Mouse (Mus musculus) C2C12 (cell line): Measurements from ENCODE around the gene Slain2. TPM values are rescaled to one million over a fixed set of nuclear protein-coding genes. Genes with fewer than 3 reads are reported as not detected.
"Not testable (repeated sequence)": the region's sequence is repeated elsewhere in the genome, so short reads cannot be mapped to it uniquely, and the experiment has no call there.

Experiments used
- H3K27me3 ChIP-seq: one replicate; pipeline ENCODE4 v1.6.1; 2011; ENCODE audit not compliant: control insufficient read depth, insufficient read depth, insufficient read length
- H3K36me3 ChIP-seq: one replicate; pipeline ENCODE4 v1.6.1; 2011; ENCODE audit not compliant: control insufficient read depth, insufficient read depth
- H3K4me3 ChIP-seq: one replicate; pipeline ENCODE4 v1.5.1; 2011; ENCODE audit warnings: mild to moderate bottlenecking, control low read depth; ENCODE audit not compliant: poor library complexity, insufficient read depth, severe bottlenecking
- H3K79me2 ChIP-seq: one replicate; pipeline ENCODE4 v1.6.1; 2011; ENCODE audit not compliant: control insufficient read depth, insufficient read depth
- H3K79me3 ChIP-seq: one replicate; pipeline ENCODE4 v1.6.1; 2011; ENCODE audit warnings: low read depth, control low read depth
- H3ac ChIP-seq: one replicate; pipeline ENCODE3; 2011; ENCODE audit warnings: low read depth; ENCODE audit not compliant: control insufficient read depth, insufficient read length
- CEBPB ChIP-seq: IDR thresholded peaks from one replicate; pipeline ENCODE4 v1.6.1; 2011; ENCODE audit warnings: low read depth, mild to moderate bottlenecking, control low read depth, moderate library complexity
- CTCF ChIP-seq: IDR thresholded peaks from one replicate; pipeline ENCODE4 v1.5.1; 2011; ENCODE audit not compliant: control insufficient read depth, insufficient read depth, insufficient read length
- FOSL1 ChIP-seq: IDR thresholded peaks from one replicate; pipeline ENCODE4 v1.8.0; 2011; ENCODE audit warnings: mild to moderate bottlenecking, low read length; ENCODE audit not compliant: poor library complexity, insufficient read depth, severe bottlenecking
- MAX ChIP-seq: IDR thresholded peaks from one replicate; pipeline ENCODE4 v1.6.1; 2011; ENCODE audit warnings: mild to moderate bottlenecking, control low read depth
- MYOD1 ChIP-seq: IDR thresholded peaks from one replicate; pipeline ENCODE4 v1.6.1; 2011; ENCODE audit warnings: low read depth; ENCODE audit not compliant: control insufficient read depth, insufficient read length
- MYOG ChIP-seq: IDR thresholded peaks from one replicate; pipeline ENCODE4 v1.6.1; 2011; ENCODE audit not compliant: control insufficient read depth, insufficient read length; ENCODE audit errors: extremely low read depth
- USF1 ChIP-seq: IDR thresholded peaks from one replicate; pipeline ENCODE4 v1.6.1; 2011; ENCODE audit warnings: low read depth, mild to moderate bottlenecking, control low read depth, moderate library complexity
- polyA plus RNA-seq: library from polyadenylated mRNA; unstranded; fragments of >200 nt; fragmentation: generic; extraction: Trizol; gene quantifications from one replicate; pipeline ENCODE4 v1.2.1, GENCODE M21; 2012; ENCODE audit warnings: missing spikeins

Slain2 gene
- polyA plus RNA-seq, 1 experiment: 20.3 TPM

GRCm38 (mm10) chr5:73012884-73013610 is 98.9 kb downstream of the Slain2 start:
- H3K79me2 ChIP-seq, H3K4me3 ChIP-seq, H3ac ChIP-seq, H3K79me3 ChIP-seq, H3K27me3 ChIP-seq, H3K36me3 ChIP-seq: not testable (repeated sequence)

GRCm38 (mm10) chr5:73013611-73014287 is 99.6 kb downstream of the Slain2 start:
- H3K4me3 ChIP-seq, H3ac ChIP-seq, H3K79me3 ChIP-seq, H3K27me3 ChIP-seq, H3K79me2 ChIP-seq, H3K36me3 ChIP-seq: not testable (repeated sequence)

GRCm38 (mm10) chr5:73014745-73015144 is 100.6 kb downstream of the Slain2 start:
- TF ChIP-seq CEBPB: no peak
- TF ChIP-seq USF1: no peak
- TF ChIP-seq MYOG: no peak
- no peak for TF ChIP-seq MYOD1
- TF ChIP-seq FOSL1: no peak
- TF ChIP-seq CTCF: no peak
- no peak for TF ChIP-seq MAX
- Histone ChIP-seq H3K79me3 (no peaks in the 10 kb centered on the region), H3K79me2 (no peaks in the 10 kb centered on the region), H3K36me3 (no peaks in the 10 kb centered on the region), H3K27me3 (no peaks in the 10 kb centered on the region), H3K4me3 (no peak overlapping the region), H3ac (no peak overlapping the region)

- no peaks in the 10 kb centered on the region for H3K36me3 ChIP-seq
- H3K79me3 ChIP-seq: no peaks in the 10 kb centered on the region
These were observed 109.7 kb downstream of the Slain2 start for GRCm38 (mm10) chr5:73023801-73024200.

More at GRCm38 (mm10) chr5:73023801-73024200, 109.7 kb downstream of the Slain2 start:
- H3K79me2 ChIP-seq: no peaks in the 10 kb centered on the region
- no peaks in the 10 kb centered on the region for H3K27me3 ChIP-seq
- no peak for TF ChIP-seq MAX
- TF ChIP-seq CTCF: no peak
- TF ChIP-seq USF1: no peak
- TF ChIP-seq MYOG: no peak
- no peak for TF ChIP-seq CEBPB
- no peak for TF ChIP-seq MYOD1
- no peak for TF ChIP-seq FOSL1
- no peak overlapping the region for H3K4me3 ChIP-seq
- no peak overlapping the region for H3ac ChIP-seq

Other genes starting within 250 kb of the Slain2 start
- 0.04 TPM for gene Txk, start 161.5 kb upstream of the Slain2 start, polyA plus RNA-seq
- gene Tec, start 45.8 kb upstream of the Slain2 start, polyA plus RNA-seq: 0.88 TPM
- gene Gm10135, start 60.4 kb downstream of the Slain2 start, polyA plus RNA-seq: not detected
- gene Slc10a4, start 92.6 kb downstream of the Slain2 start, polyA plus RNA-seq: not detected